Mouse (Mus musculus) CH12.LX (cell line): ENCODE measurements around the gene Narf. TPM values are rescaled to one million over a fixed set of nuclear protein-coding genes. Genes with fewer than 3 reads are reported as not detected.
A peak's percentile ranks its signal among the peaks of the same experiment; 100 is the strongest.

Experiments used
- DNase-seq: peaks from one replicate; pipeline ENCODE4 v3.0.0-alpha.2; 2013; ENCODE audit errors: extremely low read depth
- H3K27ac ChIP-seq: 2 replicates; pipeline ENCODE4 v1.5.1; 2012; ENCODE audit warnings: low read depth, mild to moderate bottlenecking, control low read depth, moderate library complexity; ENCODE audit not compliant: insufficient read depth
- H3K27me3 ChIP-seq: replicated peaks from 2 replicates; pipeline ENCODE3; 2012; ENCODE audit warnings: inconsistent platforms
- H3K36me3 ChIP-seq, 2 experiments: replicated peaks in 1 of 2; 2 replicates each; pipeline versions ENCODE3 to v1.6.1; 2012; ENCODE audit warnings: inconsistent platforms in 1 of 2, low read length in 1 of 2, mild to moderate bottlenecking in 1 of 2, mixed read lengths in 1 of 2, moderate library complexity in 1 of 2; ENCODE audit not compliant: control insufficient read depth in 1 of 2, insufficient read depth in 1 of 2
- H3K4me1 ChIP-seq, 2 experiments: 2 replicates each; pipeline ENCODE4 v1.6.1; 2012; ENCODE audit warnings: inconsistent platforms in 1 of 2, moderate library complexity in 1 of 2; ENCODE audit not compliant: insufficient read depth in 2 of 2, control insufficient read depth in 1 of 2
- H3K4me2 ChIP-seq: 2 replicates; pipeline ENCODE4 v1.6.1; 2012; ENCODE audit warnings: low read depth, mild to moderate bottlenecking, control low read depth; ENCODE audit not compliant: poor library complexity, insufficient read depth, severe bottlenecking
- H3K4me3 ChIP-seq, 3 experiments: fragments of 150-350 bp in 1 of 3; sonication (generic) in 1 of 3; replicated peaks in 1 of 3; 2 replicates each; pipeline versions ENCODE3 to v1.5.1; 2011 to 2012; ENCODE audit warnings: low read depth in 2 of 3, low read length in 2 of 3, mild to moderate bottlenecking in 2 of 3, moderate library complexity in 2 of 3, control low read depth in 1 of 3, improper control_type of control experiment in 1 of 3, inconsistent platforms in 1 of 3, mixed read lengths in 1 of 3; ENCODE audit not compliant: poor library complexity in 1 of 3
- H3K79me2 ChIP-seq: replicated peaks from 2 replicates; pipeline ENCODE4 v1.6.1; 2012; ENCODE audit warnings: mild to moderate bottlenecking, moderate library complexity; ENCODE audit not compliant: control insufficient read depth, poor library complexity, insufficient read depth, severe bottlenecking; ENCODE audit errors: extremely low read depth
- H3K9ac ChIP-seq: 2 replicates; pipeline ENCODE4 v1.6.1; 2012; ENCODE audit warnings: low read depth, mild to moderate bottlenecking, control low read depth, moderate library complexity; ENCODE audit not compliant: insufficient read depth
- H3K9me3 ChIP-seq: replicated peaks from 2 replicates; pipeline ENCODE3; 2012; ENCODE audit warnings: low read length, inconsistent platforms, mixed read lengths
- BHLHE40 ChIP-seq: IDR thresholded peaks from 2 replicates; pipeline ENCODE4 v1.6.1; 2011; ENCODE audit warnings: mild to moderate bottlenecking, low read depth, low read length, improper control_type of control experiment
- CHD1 ChIP-seq: IDR thresholded peaks from 2 replicates; pipeline ENCODE4 v1.6.1; 2012; ENCODE audit warnings: low read depth, low read length, improper control_type of control experiment, inconsistent platforms
- CTCF ChIP-seq, 2 experiments: IDR thresholded peaks in 1 of 2; conservative IDR thresholded peaks in 1 of 2; 2 replicates each; pipeline ENCODE4 v1.5.1; 2011 to 2012; ENCODE audit warnings: low read depth in 2 of 2, low read length in 2 of 2, improper control_type of control experiment in 1 of 2, inconsistent platforms in 1 of 2, mild to moderate bottlenecking in 1 of 2, moderate library complexity in 1 of 2
- ELF1 ChIP-seq: IDR thresholded peaks from 2 replicates; pipeline ENCODE4 v1.6.1; 2014; ENCODE audit warnings: low read depth, mild to moderate bottlenecking, inconsistent platforms, low read length, improper control_type of control experiment
- EP300 ChIP-seq: IDR thresholded peaks from 2 replicates; pipeline ENCODE4 v1.6.1; 2011; ENCODE audit warnings: low read length, improper control_type of control experiment
- ETS1 ChIP-seq: conservative IDR thresholded peaks from 2 replicates; pipeline ENCODE4 v1.6.1; 2012; ENCODE audit warnings: low read depth, mild to moderate bottlenecking, inconsistent platforms, low read length, improper control_type of control experiment, moderate library complexity
- GABPA ChIP-seq: IDR thresholded peaks from 2 replicates; pipeline ENCODE4 v1.6.1; 2012; ENCODE audit warnings: low read depth, low read length, improper control_type of control experiment, inconsistent platforms; ENCODE audit not compliant: insufficient replicate concordance
- HCFC1 ChIP-seq: IDR thresholded peaks from 2 replicates; pipeline ENCODE4 v1.6.1; 2012; ENCODE audit warnings: low read depth, mild to moderate bottlenecking, inconsistent platforms, low read length, improper control_type of control experiment
- IRF4 ChIP-seq: IDR thresholded peaks from 2 replicates; pipeline ENCODE4 v1.6.1; 2014; ENCODE audit warnings: low read depth, mild to moderate bottlenecking, inconsistent platforms, low read length, improper control_type of control experiment
- JUND ChIP-seq: conservative IDR thresholded peaks from 2 replicates; pipeline ENCODE4 v1.6.1; 2011; ENCODE audit warnings: low read depth, low read length, improper control_type of control experiment
- MAFK ChIP-seq: IDR thresholded peaks from 2 replicates; pipeline ENCODE4 v1.6.1; 2011; ENCODE audit warnings: low read length, improper control_type of control experiment; ENCODE audit not compliant: insufficient replicate concordance
- MAX ChIP-seq: IDR thresholded peaks from 2 replicates; pipeline ENCODE4 v1.6.1; 2011; ENCODE audit warnings: low read length, improper control_type of control experiment
- MXI1 ChIP-seq: IDR thresholded peaks from 2 replicates; pipeline ENCODE4 v1.6.1; 2011; ENCODE audit warnings: mild to moderate bottlenecking, low read depth, low read length, improper control_type of control experiment
- MYC ChIP-seq: IDR thresholded peaks from 2 replicates; pipeline ENCODE4 v1.6.1; 2011; ENCODE audit warnings: low read depth, mild to moderate bottlenecking, improper control_type of control experiment, low read length
- NELFE ChIP-seq: IDR thresholded peaks from 2 replicates; pipeline ENCODE4 v1.6.1; 2011; ENCODE audit warnings: low read depth, low read length, improper control_type of control experiment
- NRF1 ChIP-seq: IDR thresholded peaks from 2 replicates; pipeline ENCODE4 v1.6.1; 2014; ENCODE audit warnings: low read depth, mild to moderate bottlenecking, inconsistent platforms, low read length, improper control_type of control experiment, moderate library complexity
- POLR2AphosphoS2 ChIP-seq: IDR thresholded peaks from 2 replicates; pipeline ENCODE4 v1.6.1; 2011; ENCODE audit warnings: low read depth, low read length, improper control_type of control experiment
- RAD21 ChIP-seq: IDR thresholded peaks from 2 replicates; pipeline ENCODE4 v1.6.1; 2011; ENCODE audit warnings: low read depth, mild to moderate bottlenecking, low read length, improper control_type of control experiment, moderate library complexity
- RCOR1 ChIP-seq: conservative IDR thresholded peaks from 2 replicates; pipeline ENCODE4 v1.6.1; 2012; ENCODE audit warnings: low read depth, mild to moderate bottlenecking, inconsistent platforms, low read length, improper control_type of control experiment
- SIN3A ChIP-seq: IDR thresholded peaks from 2 replicates; pipeline ENCODE4 v1.6.1; 2012; ENCODE audit warnings: low read length, improper control_type of control experiment, inconsistent platforms
- TBP ChIP-seq: conservative IDR thresholded peaks from 2 replicates; pipeline ENCODE4 v1.6.1; 2011; ENCODE audit warnings: low read depth, low read length, improper control_type of control experiment
- TCF12 ChIP-seq: IDR thresholded peaks from 2 replicates; pipeline ENCODE4 v1.6.1; 2014; ENCODE audit warnings: low read depth, mild to moderate bottlenecking, inconsistent platforms, low read length, improper control_type of control experiment
- USF1 ChIP-seq: IDR thresholded peaks from 2 replicates; pipeline ENCODE4 v1.6.1; 2014; ENCODE audit warnings: low read depth, mild to moderate bottlenecking, inconsistent platforms, low read length, improper control_type of control experiment
- USF2 ChIP-seq: conservative IDR thresholded peaks from 2 replicates; pipeline ENCODE4 v1.6.1; 2011; ENCODE audit warnings: low read depth, low read length, improper control_type of control experiment
- ZC3H11A ChIP-seq: IDR thresholded peaks from 2 replicates; pipeline ENCODE4 v1.6.1; 2012; ENCODE audit warnings: low read depth, mild to moderate bottlenecking, inconsistent platforms, low read length, improper control_type of control experiment
- ZKSCAN1 ChIP-seq: IDR thresholded peaks from 2 replicates; pipeline ENCODE4 v1.6.1; 2012; ENCODE audit warnings: low read depth, inconsistent platforms, low read length, improper control_type of control experiment, borderline replicate concordance
- ZMIZ1 ChIP-seq: IDR thresholded peaks from 2 replicates; pipeline ENCODE4 v1.6.1; 2012; ENCODE audit warnings: low read depth, mild to moderate bottlenecking, inconsistent platforms, low read length, improper control_type of control experiment
- ZNF384 ChIP-seq: IDR thresholded peaks from 2 replicates; pipeline ENCODE4 v1.6.1; 2012; ENCODE audit warnings: low read depth, low read length, improper control_type of control experiment, inconsistent platforms
- dilution Hi-C: fragments of 300-500 bp; cut with MboI; formaldehyde crosslinking; loops from 2 replicates; pipeline ENCODE4 v1.14.3; 2020; ENCODE audit warnings: low sequenced_read_pairs; ENCODE audit not compliant: extremely low pct_unique_long_range_greater_than_20kb, extremely low pct_ligation_motif_present
- in situ Hi-C: fragments of 300-500 bp; cut with MboI; formaldehyde crosslinking; loops from 3 replicates; pipeline ENCODE4 v1.14.3; 2019; ENCODE audit warnings: low sequenced_read_pairs, low pct_ligation_motif_present, low pct_unique_long_range_greater_than_20kb, mixed read lengths
- polyA plus RNA-seq: library from polyadenylated mRNA; unstranded; fragments of >175 nt; gene quantifications from 2 replicates; pipeline ENCODE4 v1.2.1, GENCODE M21; 2012; ENCODE audit warnings: low read depth; ENCODE audit not compliant: insufficient read length
- total RNA-seq, 2 experiments: library from RNA; depleted of rRNA; stranded (reverse); fragments of 300-350 nt in 1 of 2; fragments of >200 nt in 1 of 2; gene quantifications; 2 replicates each; pipeline ENCODE4 v1.2.3; 2012 to 2014

Gene Narf
- total and polyA plus RNA-seq, 3 experiments, result 11.7 to 29.9 (median 26.2) TPM

GRCm38 (mm10) chr11:121237345-121238128 is 484 bp downstream of the Narf start:
- dilution Hi-C loops, result no loop called here
- Histone ChIP-seq H3K79me2 (no peaks in the 10 kb centered on the region), H3K9ac (peak overlapping the region; percentile 42), H3K27me3 (no peaks in the 10 kb centered on the region), H3K36me3 (peaks cover 6 to 36% of the 10 kb centered on the region in 2 experiments), H3K4me1 (peaks cover 5 to 35% of the 10 kb centered on the region in 2 experiments), H3K4me3 (peak overlapping the region; percentile 71 to 94 (median 74)), H3K9me3 (no peaks in the 10 kb centered on the region), H3K4me2 (peak overlapping the region; percentile 97), H3K27ac (peak overlapping the region; percentile 52)
- no peak for TF ChIP-seq GABPA
- no peak for TF ChIP-seq RCOR1
- TF ChIP-seq MAX, result peak; percentile 90
- no peak for TF ChIP-seq ZC3H11A
- peak; percentile 62; the same call in 1 of the 2 replicates for TF ChIP-seq MYC
- TF ChIP-seq MAFK, result no peak
- peak; percentile 48; the same call in 1 of the 2 replicates for TF ChIP-seq ETS1
- peak; percentile 99 for TF ChIP-seq MXI1
- TF ChIP-seq CHD1, result 0 out of 2 replicates have a peak, but pooled peaks have one; percentile 34
- no peak for TF ChIP-seq NELFE
- 0 out of 2 replicates have a peak, but pooled peaks have one; percentile 19 for TF ChIP-seq TCF12
- peak; percentile 95; the same call in 1 of the 2 replicates for TF ChIP-seq SIN3A
- TF ChIP-seq ZMIZ1, result no peak
- no peak for TF ChIP-seq POLR2AphosphoS2
- TF ChIP-seq CTCF (conservative IDR thresholded peaks at IDR 0.05 in 1 of 2, IDR thresholded peaks at IDR 0.05 in 1 of 2; ENCODE audit: low read depth in 2 of 2, low read length in 2 of 2), result peak; percentile 7 to 61; a peak in 2 of 4 replicates
- no peak for TF ChIP-seq NRF1
- peak; percentile 49; the same call in 1 of the 2 replicates for TF ChIP-seq TBP
- peak; percentile 99 for TF ChIP-seq BHLHE40
- TF ChIP-seq RAD21, result peak; percentile 13
- no peak for TF ChIP-seq EP300
- no peak for TF ChIP-seq HCFC1
- no peak for TF ChIP-seq ZKSCAN1
- peak; percentile 69 for TF ChIP-seq USF1
- peak; percentile 63 for TF ChIP-seq USF2
- peak; percentile 56; the same call in 1 of the 2 replicates for TF ChIP-seq ZNF384
- no peak for TF ChIP-seq JUND
- no peak for TF ChIP-seq IRF4
- TF ChIP-seq ELF1, result no peak; the same call in none of the 2 replicates
- in situ Hi-C loops, result no loop called here
- peak; percentile 65 for DNase-seq
